Mouse (Mus musculus): ENCODE measurements around the gene Xkr8. TPM values are rescaled to one million over a fixed set of nuclear protein-coding genes. Genes with fewer than 3 reads are reported as not detected.
A peak's percentile ranks its signal among the peaks of the same experiment; 100 is the strongest.
"Not testable (repeated sequence)": the region's sequence is repeated elsewhere in the genome, so short reads cannot be mapped to it uniquely, and the experiment has no call there.

Gene Xkr8
- polyA plus RNA-seq, 1 experiment from 2014 or later, result 9.7 TPM

GRCm38 (mm10) chr4:132756974-132757373 lies 24.6 kb upstream of the Xkr8 start, which contains the start of gene Smpdl3b:
Gene Smpdl3b, minus strand, starts transcription at chr4:132757252.
- peaks cover 4% of the 10 kb centered on the region; the same call in 1 of the 2 replicates for H3K4me1 ChIP-seq
- WGBS, result under 1% methylated on average over 22 of the region's 22 CpGs
- H3K27ac ChIP-seq, result no peak within 1 kb of the TSS
- peak within 1 kb of the TSS; percentile 77 for H3K4me2 ChIP-seq (replicated peaks)
- peak; percentile 90 for ATAC-seq (ENCODE audit: low FRiP score, low read depth)
- H3K4me3 ChIP-seq, result peak within 1 kb of the TSS; percentile 47
- no peaks in the 10 kb centered on the region for H3K9me3 ChIP-seq
- no peaks in the 10 kb centered on the region for H3K36me3 ChIP-seq
- peak within 1 kb of the TSS; percentile 67 for H3K9ac ChIP-seq
- peaks cover 9% of the 10 kb centered on the region; the same call in 1 of the 2 replicates for H3K27me3 ChIP-seq

DNA sequence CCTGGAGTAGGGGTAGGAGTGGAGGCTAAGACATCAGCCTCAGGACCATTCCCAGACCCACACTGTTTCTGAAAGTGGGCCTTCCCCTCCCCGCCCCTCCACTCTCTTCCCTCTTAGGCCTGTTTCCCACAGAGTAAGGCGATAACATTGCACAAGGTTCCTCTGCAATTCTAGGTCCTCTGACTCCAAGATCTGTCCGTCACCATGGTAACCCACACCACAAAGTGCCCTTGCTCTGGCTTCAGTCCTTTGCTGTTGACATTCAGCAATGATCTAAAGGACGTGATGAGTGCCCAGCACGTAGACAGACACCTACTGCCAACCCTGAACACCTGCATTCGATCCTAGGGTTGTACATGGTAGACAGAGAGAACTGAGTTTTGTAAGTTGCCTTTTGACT lies 20.6 kb upstream of the Xkr8 start:
- no peak overlapping the region for H3K4me2 ChIP-seq (replicated peaks)
- H3K9me3 ChIP-seq, result no peaks in the 10 kb centered on the region
- no peak overlapping the region for H3K27ac ChIP-seq
- peaks cover 4% of the 10 kb centered on the region; the same call in 1 of the 2 replicates for H3K4me1 ChIP-seq
- no peak for ATAC-seq (ENCODE audit: low FRiP score, low read depth)
- WGBS, result 75% methylated on average over 6 of the region's 6 CpGs
- peaks cover 6% of the 10 kb centered on the region; the same call in 1 of the 2 replicates for H3K27me3 ChIP-seq
- H3K36me3 ChIP-seq, result no peaks in the 10 kb centered on the region
- no peak overlapping the region for H3K4me3 ChIP-seq
- no peak overlapping the region for H3K9ac ChIP-seq

DNA sequence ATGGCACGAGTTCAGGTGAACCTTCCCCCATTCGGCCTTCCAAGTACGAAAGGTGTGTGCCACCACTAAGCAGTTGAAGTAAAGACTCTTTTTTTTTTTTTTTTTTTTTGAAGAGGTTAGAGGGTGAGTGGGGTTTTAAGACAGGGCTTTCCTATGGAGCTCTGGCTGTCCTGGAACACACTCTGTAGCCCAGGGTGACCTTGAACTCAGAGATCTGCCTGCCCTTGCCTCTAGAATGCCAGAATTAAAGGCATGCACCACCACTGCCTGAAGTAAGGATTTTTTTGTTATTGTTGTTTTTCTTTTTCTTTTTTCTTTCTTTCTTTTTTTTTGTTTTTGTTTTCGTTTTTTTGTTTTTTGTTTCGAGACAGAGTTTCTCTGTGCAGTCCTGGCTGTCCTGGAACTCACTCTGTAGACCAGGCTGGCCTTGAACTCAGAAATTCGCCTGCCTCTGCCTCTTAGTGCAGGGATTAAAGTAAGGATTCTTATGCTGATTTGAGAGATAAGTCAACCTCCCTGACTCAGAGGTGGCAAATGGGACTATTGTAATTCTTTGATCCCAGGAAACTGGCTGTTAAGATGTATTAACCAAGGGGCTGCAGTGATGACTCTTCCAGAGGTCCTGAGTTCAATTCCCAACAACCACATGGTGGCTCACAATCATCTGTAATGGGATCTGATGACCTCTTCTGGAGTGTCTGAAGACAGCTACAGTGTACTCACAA lies 17.1 kb upstream of the Xkr8 start:
- no peak overlapping the region for H3K9ac ChIP-seq
- 86% methylated on average over 6 of the region's 6 CpGs for WGBS

DNA sequence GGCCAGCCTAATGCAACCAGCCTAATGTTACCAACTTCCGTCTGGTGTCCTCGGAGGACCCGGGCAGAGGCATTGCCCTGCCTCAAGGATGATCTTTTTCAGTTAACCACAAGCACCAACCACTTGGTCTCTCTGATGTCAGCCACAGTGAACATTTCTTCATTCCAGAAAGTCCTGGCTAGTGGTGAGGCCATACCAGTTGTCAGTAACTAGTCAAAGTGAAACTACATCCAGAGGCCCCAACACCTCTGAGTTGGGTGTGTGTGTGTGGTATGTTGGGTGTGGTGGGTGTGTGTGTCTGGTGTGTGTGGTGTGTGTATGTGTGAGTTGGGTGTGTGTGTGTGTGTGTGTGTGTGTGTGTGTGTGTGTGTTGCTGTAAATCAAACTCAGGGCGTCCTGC lies 16.4 kb upstream of the Xkr8 start:
- Histone ChIP-seq H3K27ac (no peak overlapping the region), H3K4me2 (replicated peaks) (no peak overlapping the region), H3K9me3 (no peaks in the 10 kb centered on the region), H3K36me3 (no peaks in the 10 kb centered on the region), H3K4me1 (no peaks in the 10 kb centered on the region), H3K9ac (no peak overlapping the region), H3K27me3 (no peaks in the 10 kb centered on the region), H3K4me3 (no peak overlapping the region)
- ATAC-seq (ENCODE audit: low FRiP score, low read depth), result no peak
- 80% methylated on average over 4 of the region's 4 CpGs for WGBS

More for the DNA sequence above, 17.1 kb upstream of the Xkr8 start:
- Histone ChIP-seq H3K27me3 (no peaks in the 10 kb centered on the region), H3K9me3 (no peaks in the 10 kb centered on the region), H3K27ac (no peak overlapping the region), H3K36me3 (no peaks in the 10 kb centered on the region), H3K4me1 (no peaks in the 10 kb centered on the region), H3K4me3 (no peak overlapping the region), H3K4me2 (replicated peaks) (no peak overlapping the region)
- ATAC-seq (ENCODE audit: low FRiP score, low read depth), result no peak

GRCm38 (mm10) chr4:132747664-132748259 lies 15.4 kb upstream of the Xkr8 start:
- H3K4me1 ChIP-seq, result no peaks in the 10 kb centered on the region
- no peaks in the 10 kb centered on the region for H3K27me3 ChIP-seq
- no peaks in the 10 kb centered on the region for H3K9me3 ChIP-seq
- no peak overlapping the region for H3K9ac ChIP-seq
- no peak overlapping the region for H3K27ac ChIP-seq
- H3K4me2 ChIP-seq (replicated peaks), result no peak overlapping the region
- no peak overlapping the region for H3K4me3 ChIP-seq
- H3K36me3 ChIP-seq, result no peaks in the 10 kb centered on the region
- 65% methylated on average over 9 of the region's 9 CpGs for WGBS
- ATAC-seq (ENCODE audit: low FRiP score, low read depth), result no peak

DNA sequence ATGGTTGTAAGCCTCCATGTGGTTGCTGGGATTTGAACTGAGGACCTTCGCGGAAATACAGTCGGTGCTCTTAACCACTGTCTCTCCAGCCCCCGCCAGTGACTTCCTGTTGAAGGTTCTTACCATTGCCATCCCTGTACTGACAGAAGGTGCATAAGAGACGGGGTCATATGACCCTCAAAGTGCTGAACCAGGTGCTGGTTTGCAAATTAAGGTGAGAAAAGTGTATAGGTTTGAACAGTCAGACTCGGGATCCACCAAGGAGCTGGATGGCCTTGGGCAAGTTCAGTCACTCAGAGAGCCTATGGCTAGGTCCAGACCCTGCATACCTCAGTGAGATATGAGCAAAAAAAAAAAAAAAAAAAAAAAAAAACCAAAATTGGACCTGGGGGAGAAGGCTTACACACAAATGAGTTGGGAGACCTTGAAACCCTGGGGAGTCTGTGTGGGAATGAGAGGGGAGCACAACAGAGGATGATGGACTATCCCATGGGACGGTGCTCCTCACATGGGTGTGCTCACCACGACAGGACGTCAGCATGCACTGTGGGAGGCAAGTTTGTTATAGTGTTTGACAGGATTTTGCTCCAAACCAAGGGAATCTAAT lies 14.7 kb upstream of the Xkr8 start:
- Histone ChIP-seq H3K9ac (no peak overlapping the region), H3K4me1 (no peaks in the 10 kb centered on the region), H3K27me3 (no peaks in the 10 kb centered on the region), H3K9me3 (no peaks in the 10 kb centered on the region), H3K4me3 (no peak overlapping the region), H3K36me3 (no peaks in the 10 kb centered on the region), H3K4me2 (replicated peaks) (no peak overlapping the region), H3K27ac (no peak overlapping the region)
- WGBS, result 87% methylated on average over 9 of the region's 9 CpGs
- no peak for ATAC-seq (ENCODE audit: low FRiP score, low read depth)

- Histone ChIP-seq H3K4me2 (replicated peaks) (no peak overlapping the region), H3K9me3 (no peaks in the 10 kb centered on the region), H3K4me3 (no peak overlapping the region), H3K9ac (no peak overlapping the region), H3K4me1 (no peaks in the 10 kb centered on the region), H3K27ac (no peak overlapping the region), H3K27me3 (no peaks in the 10 kb centered on the region), H3K36me3 (no peaks in the 10 kb centered on the region)
- ATAC-seq (ENCODE audit: low FRiP score, low read depth), result no peak
- WGBS, result 84% methylated on average over 11 of the region's 11 CpGs
Measured at GRCm38 (mm10) chr4:132743992-132744911, 11.9 kb upstream of the Xkr8 start.

DNA sequence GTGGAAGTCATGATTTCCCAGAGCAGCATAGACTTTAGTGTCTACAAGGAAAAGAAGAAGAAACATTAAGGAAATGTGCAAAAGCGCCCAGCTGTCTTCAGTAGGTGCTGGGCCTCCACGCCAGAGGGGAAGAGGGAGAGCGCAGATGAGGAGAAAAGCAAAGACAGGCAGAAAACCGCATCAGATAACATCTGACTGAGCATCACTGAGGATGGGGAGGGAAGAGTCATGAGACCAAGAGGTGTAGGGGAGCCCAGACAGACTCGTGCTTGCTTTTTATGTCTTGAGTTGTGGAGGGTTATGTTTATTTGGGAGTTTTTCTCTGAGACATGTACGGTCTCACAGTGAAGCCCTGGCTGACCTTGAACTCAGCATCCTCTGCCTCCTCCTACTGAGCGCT lies 9.1 kb upstream of the Xkr8 start:
- ATAC-seq (ENCODE audit: low FRiP score, low read depth), result no peak
- no peak overlapping the region for H3K9ac ChIP-seq
- no peak overlapping the region for H3K27ac ChIP-seq
- no peak overlapping the region for H3K4me3 ChIP-seq
- no peaks in the 10 kb centered on the region for H3K27me3 ChIP-seq
- no peaks in the 10 kb centered on the region for H3K36me3 ChIP-seq
- WGBS, result 91% methylated on average over 7 of the region's 7 CpGs
- H3K9me3 ChIP-seq, result no peaks in the 10 kb centered on the region
- H3K4me1 ChIP-seq, result no peaks in the 10 kb centered on the region
- H3K4me2 ChIP-seq (replicated peaks), result no peak overlapping the region

DNA sequence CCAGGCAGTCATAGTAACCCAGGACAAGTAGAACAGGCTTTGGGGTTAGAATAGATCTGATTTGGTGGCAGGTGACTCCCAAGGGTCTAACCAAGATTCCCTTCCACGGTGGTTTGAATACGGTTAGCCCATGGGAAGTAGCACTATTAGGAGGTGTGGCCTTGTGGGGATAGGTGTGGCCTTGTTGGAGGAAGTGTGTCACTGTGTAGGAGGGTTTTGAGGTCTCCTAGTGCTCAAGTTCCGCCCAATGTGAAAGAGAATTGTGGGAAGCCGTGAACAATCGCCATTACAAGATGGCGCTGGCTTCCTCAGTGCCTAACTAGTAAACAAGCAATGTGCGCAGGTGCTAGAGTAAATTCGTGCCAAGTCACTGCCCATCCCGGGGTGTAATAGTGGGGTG lies 4.8 kb upstream of the Xkr8 start:
- H3K27ac ChIP-seq; H3K36me3 ChIP-seq; H3K4me1 ChIP-seq; ATAC-seq (ENCODE audit: low FRiP score, low read depth); H3K27me3 ChIP-seq; H3K4me3 ChIP-seq; H3K9me3 ChIP-seq; H3K9ac ChIP-seq; H3K4me2 ChIP-seq (replicated peaks): not testable (repeated sequence)
- WGBS, result 94% methylated on average over 9 of the region's 9 CpGs

GRCm38 (mm10) chr4:132735894-132736293 lies 3.5 kb upstream of the Xkr8 start:
- Histone ChIP-seq H3K36me3 (no peaks in the 10 kb centered on the region), H3K4me3 (no peak overlapping the region), H3K4me2 (replicated peaks) (no peak overlapping the region), H3K4me1 (peaks cover 15% of the 10 kb centered on the region), H3K9ac (no peak overlapping the region), H3K27me3 (no peaks in the 10 kb centered on the region), H3K9me3 (no peaks in the 10 kb centered on the region), H3K27ac (no peak overlapping the region)
- no peak for ATAC-seq (ENCODE audit: low FRiP score, low read depth)
- 50% methylated on average over 3 of the region's 3 CpGs for WGBS

GRCm38 (mm10) chr4:132735389-132735788 lies 3.0 kb upstream of the Xkr8 start:
- Histone ChIP-seq H3K4me1 (peaks cover 15% of the 10 kb centered on the region), H3K27me3 (no peaks in the 10 kb centered on the region), H3K9me3 (no peaks in the 10 kb centered on the region), H3K4me2 (replicated peaks) (no peak overlapping the region), H3K27ac (no peak overlapping the region), H3K9ac (no peak overlapping the region), H3K4me3 (no peak overlapping the region), H3K36me3 (no peaks in the 10 kb centered on the region)
- 86% methylated on average over 2 of the region's 2 CpGs for WGBS
- no peak for ATAC-seq (ENCODE audit: low FRiP score, low read depth)

DNA sequence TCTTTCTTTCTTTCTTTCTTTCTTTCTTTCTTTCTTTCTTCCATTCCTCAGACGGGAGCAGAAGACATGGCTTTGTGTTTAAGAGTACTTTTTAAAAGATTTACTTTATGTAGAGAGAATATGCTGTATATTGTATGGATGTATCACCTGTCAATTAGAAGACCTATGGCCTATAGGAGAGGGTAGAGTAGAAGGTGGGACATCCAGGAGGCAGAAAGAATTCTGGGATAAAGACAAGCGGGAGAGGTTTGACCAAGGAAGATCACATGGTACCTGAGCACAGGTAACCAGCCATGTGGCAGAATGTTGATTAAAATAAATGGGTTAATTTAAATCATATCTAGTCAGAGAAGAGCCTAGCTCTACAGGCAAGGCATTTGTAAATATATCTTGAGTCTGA lies 2.4 kb upstream of the Xkr8 start:
- no peak for ATAC-seq (ENCODE audit: low FRiP score, low read depth)
- no peak overlapping the region for H3K9ac ChIP-seq
- no peaks in the 10 kb centered on the region for H3K9me3 ChIP-seq
- H3K4me2 ChIP-seq (replicated peaks), result no peak overlapping the region
- no peaks in the 10 kb centered on the region for H3K27me3 ChIP-seq
- 95% methylated on average over 2 of the region's 2 CpGs for WGBS
- peaks cover 15% of the 10 kb centered on the region for H3K4me1 ChIP-seq
- H3K4me3 ChIP-seq, result no peak overlapping the region
- H3K36me3 ChIP-seq, result no peaks in the 10 kb centered on the region
- H3K27ac ChIP-seq, result no peak overlapping the region
